Mouse (Mus musculus): ENCODE measurements around the gene Ran. TPM values are rescaled to one million over a fixed set of nuclear protein-coding genes. Genes with fewer than 3 reads are reported as not detected.
A peak's percentile ranks its signal among the peaks of the same experiment; 100 is the strongest.
"Not testable (repeated sequence)": the region's sequence is repeated elsewhere in the genome, so short reads cannot be mapped to it uniquely, and the experiment has no call there.

The Ran gene
- polyA plus RNA-seq (2014; fragmentation: Nextera tagmentation; extraction: Ambion mirVana) = 948 and 951 TPM in 2 replicates

GRCm38 (mm10) chr5:129019497-129020299, at the start of gene Ran:
TSS of gene Ran (plus strand) at chr5:129020069.
- peak within 1 kb of the TSS; percentile 95 for H3K4me3 ChIP-seq (ENCODE audit: low read depth, low read length)
- peak within 1 kb of the TSS; percentile 88 for H3K4me2 ChIP-seq
- peak within 1 kb of the TSS; percentile 97 for H3K27ac ChIP-seq (ENCODE audit: low read depth, low read length)
- ATAC-seq (ENCODE audit: low FRiP score) (peak; percentile 91), DNase-seq (ENCODE audit: low spot score, missing footprints) (peak; percentile 100)
- H3K9ac ChIP-seq (ENCODE audit: low read length) = peak within 1 kb of the TSS; percentile 99
- no peaks in the 10 kb centered on the region for H3K27me3 ChIP-seq (ENCODE audit: control insufficient read depth, insufficient read depth, low read length)
- peaks cover 3% of the 10 kb centered on the region; the same call in 1 of the 2 replicates for H3K36me3 ChIP-seq (ENCODE audit: control insufficient read depth, insufficient read depth, low read length)
- WGBS = under 1% methylated on average over 77 of the region's 102 CpGs
- no peaks in the 10 kb centered on the region for H3K9me3 ChIP-seq (ENCODE audit: control insufficient read depth, low read length)
- peaks cover 6% of the 10 kb centered on the region for H3K4me1 ChIP-seq (ENCODE audit: control insufficient read depth, insufficient read depth, low read length)

- H3K4me3 ChIP-seq (ENCODE audit: low read depth, low read length) = no peak overlapping the region
- no peak overlapping the region for H3K4me2 ChIP-seq
- DNase-seq (ENCODE audit: low spot score, missing footprints) (no peak), ATAC-seq (ENCODE audit: low FRiP score) (0 out of 2 replicates have a peak, but pooled peaks have one; percentile 9)
- 71% methylated on average over 10 of the region's 10 CpGs for WGBS
- H3K9ac ChIP-seq (ENCODE audit: low read length) = no peak overlapping the region
- H3K36me3 ChIP-seq (ENCODE audit: control insufficient read depth, insufficient read depth, low read length) = no peaks in the 10 kb centered on the region
- H3K4me1 ChIP-seq (ENCODE audit: control insufficient read depth, insufficient read depth, low read length) = no peaks in the 10 kb centered on the region
- no peaks in the 10 kb centered on the region for H3K27me3 ChIP-seq (ENCODE audit: control insufficient read depth, insufficient read depth, low read length)
- no peak overlapping the region for H3K27ac ChIP-seq (ENCODE audit: low read depth, low read length)
- H3K9me3 ChIP-seq (ENCODE audit: control insufficient read depth, low read length) = no peaks in the 10 kb centered on the region
These were observed 49.0 kb upstream of the Ran start for GRCm38 (mm10) chr5:128970878-128971277.

- H3K4me3 ChIP-seq (ENCODE audit: low read depth, low read length) = no peak overlapping the region
- H3K36me3 ChIP-seq (ENCODE audit: control insufficient read depth, insufficient read depth, low read length) = no peaks in the 10 kb centered on the region
- 23% methylated on average over 14 of the region's 14 CpGs for WGBS
- no peak overlapping the region for H3K27ac ChIP-seq (ENCODE audit: low read depth, low read length)
- ATAC-seq (ENCODE audit: low FRiP score) (peak; percentile 55; the same call in 1 of the 2 replicates), DNase-seq (ENCODE audit: low spot score, missing footprints) (peak; percentile 98)
- no peak overlapping the region for H3K9ac ChIP-seq (ENCODE audit: low read length)
- no peaks in the 10 kb centered on the region for H3K9me3 ChIP-seq (ENCODE audit: control insufficient read depth, low read length)
- no peak overlapping the region for H3K4me2 ChIP-seq
- no peaks in the 10 kb centered on the region for H3K27me3 ChIP-seq (ENCODE audit: control insufficient read depth, insufficient read depth, low read length)
- peaks cover 4% of the 10 kb centered on the region; the same call in 1 of the 2 replicates for H3K4me1 ChIP-seq (ENCODE audit: control insufficient read depth, insufficient read depth, low read length)
These were observed 48.6 kb upstream of the Ran start for GRCm38 (mm10) chr5:128971298-128971697.

- no peak overlapping the region for H3K9ac ChIP-seq (ENCODE audit: low read length)
- ATAC-seq (ENCODE audit: low FRiP score) (peak; percentile 67), DNase-seq (ENCODE audit: low spot score, missing footprints) (peak; percentile 93)
- H3K4me2 ChIP-seq = no peak overlapping the region
- peaks cover 4% of the 10 kb centered on the region; the same call in 1 of the 2 replicates for H3K4me1 ChIP-seq (ENCODE audit: control insufficient read depth, insufficient read depth, low read length)
- no peaks in the 10 kb centered on the region for H3K27me3 ChIP-seq (ENCODE audit: control insufficient read depth, insufficient read depth, low read length)
- 7% methylated on average over 4 of the region's 4 CpGs for WGBS
- H3K9me3 ChIP-seq (ENCODE audit: control insufficient read depth, low read length) = no peaks in the 10 kb centered on the region
- H3K27ac ChIP-seq (ENCODE audit: low read depth, low read length) = no peak overlapping the region
- H3K4me3 ChIP-seq (ENCODE audit: low read depth, low read length) = no peak overlapping the region
- H3K36me3 ChIP-seq (ENCODE audit: control insufficient read depth, insufficient read depth, low read length) = no peaks in the 10 kb centered on the region
These were observed 43.6 kb upstream of the Ran start for GRCm38 (mm10) chr5:128976266-128976665.

GRCm38 (mm10) chr5:128977466-128977865, 42.4 kb upstream of the Ran start:
- ATAC-seq (ENCODE audit: low FRiP score); H3K27me3 ChIP-seq (ENCODE audit: control insufficient read depth, insufficient read depth, low read length); H3K9ac ChIP-seq (ENCODE audit: low read length); H3K4me2 ChIP-seq; H3K36me3 ChIP-seq (ENCODE audit: control insufficient read depth, insufficient read depth, low read length); H3K27ac ChIP-seq (ENCODE audit: low read depth, low read length); H3K4me3 ChIP-seq (ENCODE audit: low read depth, low read length); H3K9me3 ChIP-seq (ENCODE audit: control insufficient read depth, low read length); H3K4me1 ChIP-seq (ENCODE audit: control insufficient read depth, insufficient read depth, low read length); DNase-seq (ENCODE audit: low spot score, missing footprints): not testable (repeated sequence)
- WGBS = 74% methylated on average over 1 of the region's 1 CpGs

- no peak for ATAC-seq (ENCODE audit: low FRiP score)
These were observed 40.9 kb upstream of the Ran start for GRCm38 (mm10) chr5:128978957-128979356.

GRCm38 (mm10) chr5:128980857-128981256, 39.0 kb upstream of the Ran start:
- Histone ChIP-seq H3K27me3 (ENCODE audit: control insufficient read depth, insufficient read depth, low read length) (no peaks in the 10 kb centered on the region), H3K4me1 (ENCODE audit: control insufficient read depth, insufficient read depth, low read length) (peaks cover 4% of the 10 kb centered on the region; the same call in 1 of the 2 replicates), H3K4me3 (ENCODE audit: low read depth, low read length) (no peak overlapping the region), H3K9ac (ENCODE audit: low read length) (no peak overlapping the region), H3K4me2 (no peak overlapping the region), H3K36me3 (ENCODE audit: control insufficient read depth, insufficient read depth, low read length) (no peaks in the 10 kb centered on the region), H3K27ac (ENCODE audit: low read depth, low read length) (no peak overlapping the region), H3K9me3 (ENCODE audit: control insufficient read depth, low read length) (no peaks in the 10 kb centered on the region)
- WGBS = 80% methylated on average over 7 of the region's 7 CpGs
- ATAC-seq (ENCODE audit: low FRiP score) (no peak), DNase-seq (ENCODE audit: low spot score, missing footprints) (no peak)

More at GRCm38 (mm10) chr5:128978957-128979356, 40.9 kb upstream of the Ran start:
- H3K27me3 ChIP-seq (ENCODE audit: control insufficient read depth, insufficient read depth, low read length) = no peaks in the 10 kb centered on the region
- H3K9ac ChIP-seq (ENCODE audit: low read length) = no peak overlapping the region
- DNase-seq (ENCODE audit: low spot score, missing footprints) = no peak
- no peaks in the 10 kb centered on the region for H3K36me3 ChIP-seq (ENCODE audit: control insufficient read depth, insufficient read depth, low read length)
- WGBS = over 99% methylated on average over 7 of the region's 7 CpGs
- no peak overlapping the region for H3K27ac ChIP-seq (ENCODE audit: low read depth, low read length)
- H3K4me1 ChIP-seq (ENCODE audit: control insufficient read depth, insufficient read depth, low read length) = peaks cover 4% of the 10 kb centered on the region; the same call in 1 of the 2 replicates
- H3K4me2 ChIP-seq = no peak overlapping the region
- H3K9me3 ChIP-seq (ENCODE audit: control insufficient read depth, low read length) = no peaks in the 10 kb centered on the region
- no peak overlapping the region for H3K4me3 ChIP-seq (ENCODE audit: low read depth, low read length)

GRCm38 (mm10) chr5:128981607-128982006, 38.3 kb upstream of the Ran start:
- no peak overlapping the region for H3K4me3 ChIP-seq (ENCODE audit: low read depth, low read length)
- H3K36me3 ChIP-seq (ENCODE audit: control insufficient read depth, insufficient read depth, low read length) = no peaks in the 10 kb centered on the region
- no peak overlapping the region for H3K27ac ChIP-seq (ENCODE audit: low read depth, low read length)
- peak; percentile 83 for ATAC-seq (ENCODE audit: low FRiP score)
- no peak overlapping the region for H3K9ac ChIP-seq (ENCODE audit: low read length)
- 28% methylated on average over 12 of the region's 12 CpGs for WGBS
- H3K27me3 ChIP-seq (ENCODE audit: control insufficient read depth, insufficient read depth, low read length) = no peaks in the 10 kb centered on the region
- H3K4me1 ChIP-seq (ENCODE audit: control insufficient read depth, insufficient read depth, low read length) = no peaks in the 10 kb centered on the region
- H3K9me3 ChIP-seq (ENCODE audit: control insufficient read depth, low read length) = no peaks in the 10 kb centered on the region
- peak; percentile 97 for DNase-seq (ENCODE audit: low spot score, missing footprints)
- no peak overlapping the region for H3K4me2 ChIP-seq

GRCm38 (mm10) chr5:128984536-128984935, 35.3 kb upstream of the Ran start:
- Histone ChIP-seq H3K9ac (ENCODE audit: low read length) (no peak overlapping the region), H3K27me3 (ENCODE audit: control insufficient read depth, insufficient read depth, low read length) (no peaks in the 10 kb centered on the region), H3K4me1 (ENCODE audit: control insufficient read depth, insufficient read depth, low read length) (no peaks in the 10 kb centered on the region), H3K27ac (ENCODE audit: low read depth, low read length) (no peak overlapping the region), H3K4me2 (no peak overlapping the region), H3K9me3 (ENCODE audit: control insufficient read depth, low read length) (no peaks in the 10 kb centered on the region), H3K4me3 (ENCODE audit: low read depth, low read length) (no peak overlapping the region), H3K36me3 (ENCODE audit: control insufficient read depth, insufficient read depth, low read length) (no peaks in the 10 kb centered on the region)
- 89% methylated on average over 6 of the region's 6 CpGs for WGBS
- DNase-seq (ENCODE audit: low spot score, missing footprints) (no peak), ATAC-seq (ENCODE audit: low FRiP score) (no peak)
